Mouse (Mus musculus) spleen, adult 2 months (tissue): ENCODE measurements around the gene Arhgap9.

ENCODE experiments used
- CTCF ChIP-seq: fragments of 200-500 bp; IDR thresholded peaks from 2 replicates; pipeline ENCODE4 v1.5.1; 2011; ENCODE audit warnings: mild to moderate bottlenecking, inconsistent platforms; ENCODE audit not compliant: insufficient read depth, insufficient read length, insufficient replicate concordance; ENCODE audit errors: extremely low read depth
- POLR2A ChIP-seq: fragments of 200-500 bp; IDR thresholded peaks from 2 replicates; pipeline ENCODE4 v1.6.1; 2011; ENCODE audit warnings: low read depth, low read length, inconsistent platforms

GRCm38 (mm10) chr10:127312858-127313257, 8.9 kb upstream of the Arhgap9 start:
- TF ChIP-seq CTCF = no peak
- TF ChIP-seq POLR2A = no peak
